Mouse (Mus musculus) spleen, adult 2 months (tissue): ENCODE measurements around the gene Timm50.

Experiments used
- CTCF ChIP-seq: fragments of 200-500 bp; IDR thresholded peaks from 2 replicates; pipeline ENCODE4 v1.5.1; 2011; ENCODE audit warnings: mild to moderate bottlenecking, inconsistent platforms; ENCODE audit not compliant: insufficient read depth, insufficient read length, insufficient replicate concordance; ENCODE audit errors: extremely low read depth
- POLR2A ChIP-seq: fragments of 200-500 bp; IDR thresholded peaks from 2 replicates; pipeline ENCODE4 v1.6.1; 2011; ENCODE audit warnings: low read depth, low read length, inconsistent platforms

DNA sequence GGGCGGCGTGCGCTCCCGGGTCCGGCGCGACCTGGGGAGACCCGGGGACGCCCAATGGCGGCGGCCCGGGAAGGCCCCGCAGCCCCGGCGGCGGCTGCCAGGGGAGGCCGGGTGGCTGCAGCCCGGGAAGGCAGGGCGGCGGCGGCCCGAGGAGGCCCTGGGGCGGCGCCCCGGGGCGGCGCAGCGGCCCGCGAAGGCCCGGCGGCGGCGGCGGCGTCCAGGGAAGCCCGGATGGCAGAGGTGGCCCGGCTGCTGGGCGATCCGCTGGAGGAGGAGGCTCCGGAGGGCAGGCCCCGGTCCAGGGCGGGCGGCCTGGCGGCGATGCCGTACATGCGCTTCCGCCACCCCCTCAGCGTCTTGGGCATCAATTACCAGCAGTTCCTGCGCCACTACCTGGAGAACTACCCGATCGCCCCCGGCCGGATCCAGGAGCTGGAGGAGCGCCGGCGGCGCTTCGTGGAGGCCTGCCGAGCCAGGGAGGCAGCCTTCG, 43.8 kb downstream of the Timm50 start:
- TF ChIP-seq POLR2A, result no peak
- TF ChIP-seq CTCF, result no peak
